Mouse (Mus musculus): ENCODE measurements at regions not wholly inside any gene's neighbourhood (a gene's known extent, or its start where the extent isn't known, plus 50 kb on each side); places are given as distances from the start of the nearest gene placed in this dataset.

GRCm38 (mm10) chr1:73460598-73460997 is 444.9 kb upstream of the Tnp1 start:
- Histone ChIP-seq H3K27ac (replicated peaks; ENCODE audit: low read depth, low read length) (no peak overlapping the region), H3K4me1 (ENCODE audit: control insufficient read depth, insufficient read depth, insufficient read length, low read length) (peaks cover 4% of the 10 kb centered on the region), H3K4me3 (ENCODE audit: insufficient read depth, low read depth, low read length) (no peak overlapping the region)

- H3K4me3 ChIP-seq (ENCODE audit: insufficient read depth, low read depth, low read length): no peak overlapping the region
- H3K4me1 ChIP-seq (ENCODE audit: control insufficient read depth, insufficient read depth, insufficient read length, low read length): peaks cover 4% of the 10 kb centered on the region
- H3K27ac ChIP-seq (replicated peaks; ENCODE audit: low read depth, low read length): no peak overlapping the region
Observed at GRCm38 (mm10) chr1:73459754-73460534, 444.2 kb upstream of the Tnp1 start.

GRCm38 (mm10) chr1:73457261-73457660 is 441.6 kb upstream of the Tnp1 start:
- no peak overlapping the region for H3K27ac ChIP-seq (replicated peaks; ENCODE audit: low read depth, low read length)
- peaks cover 4% of the 10 kb centered on the region for H3K4me1 ChIP-seq (ENCODE audit: control insufficient read depth, insufficient read depth, insufficient read length, low read length)
- no peak overlapping the region for H3K4me3 ChIP-seq (ENCODE audit: insufficient read depth, low read depth, low read length)

- Histone ChIP-seq H3K4me1 (ENCODE audit: control insufficient read depth, insufficient read depth, insufficient read length, low read length) (peaks cover 4% of the 10 kb centered on the region), H3K27ac (replicated peaks; ENCODE audit: low read depth, low read length) (no peak overlapping the region), H3K4me3 (ENCODE audit: insufficient read depth, low read depth, low read length) (no peak overlapping the region)
Observed at GRCm38 (mm10) chr1:73456359-73457062, 440.8 kb upstream of the Tnp1 start.

- Histone ChIP-seq H3K4me1 (ENCODE audit: control insufficient read depth, insufficient read depth, insufficient read length, low read length) (no peaks in the 10 kb centered on the region), H3K27ac (replicated peaks; ENCODE audit: low read depth, low read length) (no peak overlapping the region), H3K4me3 (ENCODE audit: insufficient read depth, low read depth, low read length) (no peak overlapping the region)
Observed at GRCm38 (mm10) chr1:73444216-73444890, 428.6 kb upstream of the Tnp1 start.

GRCm38 (mm10) chr1:73438385-73438784 is 422.7 kb upstream of the Tnp1 start:
- Histone ChIP-seq H3K4me3 (ENCODE audit: insufficient read depth, low read depth, low read length) (no peak overlapping the region), H3K4me1 (ENCODE audit: control insufficient read depth, insufficient read depth, insufficient read length, low read length) (no peaks in the 10 kb centered on the region), H3K27ac (replicated peaks; ENCODE audit: low read depth, low read length) (no peak overlapping the region)

GRCm38 (mm10) chr1:73428101-73428500 is 412.4 kb upstream of the Tnp1 start:
- Histone ChIP-seq H3K27ac (replicated peaks; ENCODE audit: low read depth, low read length) (no peak overlapping the region), H3K4me1 (ENCODE audit: control insufficient read depth, insufficient read depth, insufficient read length, low read length) (no peaks in the 10 kb centered on the region), H3K4me3 (ENCODE audit: insufficient read depth, low read depth, low read length) (no peak overlapping the region)

- Histone ChIP-seq H3K4me3 (ENCODE audit: insufficient read depth, low read depth, low read length) (no peak overlapping the region), H3K27ac (replicated peaks; ENCODE audit: low read depth, low read length) (no peak overlapping the region), H3K4me1 (ENCODE audit: control insufficient read depth, insufficient read depth, insufficient read length, low read length) (no peaks in the 10 kb centered on the region)
Observed at GRCm38 (mm10) chr1:73425049-73425448, 409.3 kb upstream of the Tnp1 start.

- H3K4me1 ChIP-seq (ENCODE audit: control insufficient read depth, insufficient read depth, insufficient read length, low read length): no peaks in the 10 kb centered on the region
- no peak overlapping the region for H3K4me3 ChIP-seq (ENCODE audit: insufficient read depth, low read depth, low read length)
- no peak overlapping the region for H3K27ac ChIP-seq (replicated peaks; ENCODE audit: low read depth, low read length)
Observed at GRCm38 (mm10) chr1:73418196-73418595, 402.5 kb upstream of the Tnp1 start.

- Histone ChIP-seq H3K4me3 (ENCODE audit: insufficient read depth, low read depth, low read length) (no peak overlapping the region), H3K4me1 (ENCODE audit: control insufficient read depth, insufficient read depth, insufficient read length, low read length) (peaks cover 2% of the 10 kb centered on the region; the same call in 1 of the 2 replicates), H3K27ac (replicated peaks; ENCODE audit: low read depth, low read length) (no peak overlapping the region)
Observed at GRCm38 (mm10) chr1:73411452-73411851, 395.7 kb upstream of the Tnp1 start.

- no peak overlapping the region for H3K4me3 ChIP-seq (ENCODE audit: insufficient read depth, low read depth, low read length)
Observed at GRCm38 (mm10) chr1:73399178-73399577, 383.5 kb upstream of the Tnp1 start.

GRCm38 (mm10) chr1:73395034-73395433 is 379.3 kb upstream of the Tnp1 start:
- no peaks in the 10 kb centered on the region for H3K4me1 ChIP-seq (ENCODE audit: control insufficient read depth, insufficient read depth, insufficient read length, low read length)
- no peak overlapping the region for H3K4me3 ChIP-seq (ENCODE audit: insufficient read depth, low read depth, low read length)
- no peak overlapping the region for H3K27ac ChIP-seq (replicated peaks; ENCODE audit: low read depth, low read length)

More at GRCm38 (mm10) chr1:73399178-73399577, 383.5 kb upstream of the Tnp1 start:
- H3K27ac ChIP-seq (replicated peaks; ENCODE audit: low read depth, low read length): no peak overlapping the region
- no peaks in the 10 kb centered on the region for H3K4me1 ChIP-seq (ENCODE audit: control insufficient read depth, insufficient read depth, insufficient read length, low read length)

GRCm38 (mm10) chr1:73394466-73394865 is 378.8 kb upstream of the Tnp1 start:
- no peak overlapping the region for H3K4me3 ChIP-seq (ENCODE audit: insufficient read depth, low read depth, low read length)
- no peak overlapping the region for H3K27ac ChIP-seq (replicated peaks; ENCODE audit: low read depth, low read length)

GRCm38 (mm10) chr1:73392077-73392476 is 376.4 kb upstream of the Tnp1 start:
- H3K4me3 ChIP-seq (ENCODE audit: insufficient read depth, low read depth, low read length): no peak overlapping the region
- H3K27ac ChIP-seq (replicated peaks; ENCODE audit: low read depth, low read length): no peak overlapping the region
- no peaks in the 10 kb centered on the region for H3K4me1 ChIP-seq (ENCODE audit: control insufficient read depth, insufficient read depth, insufficient read length, low read length)

More at GRCm38 (mm10) chr1:73394466-73394865, 378.8 kb upstream of the Tnp1 start:
- H3K4me1 ChIP-seq (ENCODE audit: control insufficient read depth, insufficient read depth, insufficient read length, low read length): no peaks in the 10 kb centered on the region

- Histone ChIP-seq H3K27ac (replicated peaks; ENCODE audit: low read depth, low read length) (no peak overlapping the region), H3K4me1 (ENCODE audit: control insufficient read depth, insufficient read depth, insufficient read length, low read length) (no peaks in the 10 kb centered on the region), H3K4me3 (ENCODE audit: insufficient read depth, low read depth, low read length) (no peak overlapping the region)
Observed at GRCm38 (mm10) chr1:73389976-73390375, 374.3 kb upstream of the Tnp1 start.

Data from brown adipose tissue, adult 24 weeks (tissue).